Mouse (Mus musculus) hematopoietic multipotent progenitor cell, adult 10-12 weeks (in vitro differentiated cells): ENCODE results near the gene Obp1a. TPM values are rescaled to one million over a fixed set of nuclear protein-coding genes. Genes with fewer than 3 reads are reported as not detected.

ENCODE experiments used
- polyA plus RNA-seq: library from polyadenylated mRNA; stranded (reverse); fragments of >175 nt; gene quantifications from 2 replicates; pipeline ENCODE4 v1.2.3, GENCODE M21; 2012; ENCODE audit warnings: low replicate concordance

Gene Obp1a
- polyA plus RNA-seq = not detected in 2 replicates

GRCm38 (mm10) chrX:78091274-78091673, at the start of gene Obp1a:
Gene Obp1a (minus strand): TSS chrX:78091374.

GRCm38 (mm10) chrX:78125167-78125566, 34.0 kb upstream of the Obp1a start, which contains the start of gene Gm5938:
Gene Gm5938 (plus strand): TSS chrX:78125467.

Other genes with a start within 250 kb of the Obp1a start
- not detected in 2 replicates for gene Pbsn, start 237.8 kb downstream of the Obp1a start, polyA plus RNA-seq
- gene Gm14744, start 226.6 kb downstream of the Obp1a start, polyA plus RNA-seq = not detected in 2 replicates
- not detected in 2 replicates for gene 5430402E10Rik, start 166.3 kb downstream of the Obp1a start, polyA plus RNA-seq
- not detected in 2 replicates for gene Gm5938, start 34.1 kb upstream of the Obp1a start, polyA plus RNA-seq
- gene Obp1b, start 95.4 kb upstream of the Obp1a start, polyA plus RNA-seq = not detected in 2 replicates
- gene Gm14743, start 154.5 kb upstream of the Obp1a start, polyA plus RNA-seq = not detected in 2 replicates